Mouse (Mus musculus) thymus, adult 18-20 months (tissue): ENCODE measurements around the gene Cers2.

ENCODE experiments used
- DNase-seq, 2 experiments: peaks; one replicate each; pipeline ENCODE4 v3.0.0; 2022; ENCODE audit warnings: mixed read lengths in 2 of 2

The Cers2 gene

GRCm38 (mm10) chr3:95314486-95315093, at the start of gene Cers2:
TSS of gene Cers2 (plus strand) at chr3:95314791.
- no peak for DNase-seq

- DNase-seq: no peak
Observed at GRCm38 (mm10) chr3:95266052-95266451, 48.5 kb upstream of the Cers2 start.

- DNase-seq: no peak
Observed at GRCm38 (mm10) chr3:95267855-95268254, 46.7 kb upstream of the Cers2 start.

GRCm38 (mm10) chr3:95269789-95270188, 44.8 kb upstream of the Cers2 start:
- no peak for DNase-seq

GRCm38 (mm10) chr3:95270766-95271364, 43.7 kb upstream of the Cers2 start:
- DNase-seq: no peak

- no peak for DNase-seq
Observed at GRCm38 (mm10) chr3:95273471-95273870, 41.1 kb upstream of the Cers2 start.

- no peak for DNase-seq
Observed at GRCm38 (mm10) chr3:95274453-95274852, 40.1 kb upstream of the Cers2 start.

GRCm38 (mm10) chr3:95275161-95275560, 39.4 kb upstream of the Cers2 start:
- no peak for DNase-seq

GRCm38 (mm10) chr3:95276428-95276934, 38.1 kb upstream of the Cers2 start:
- DNase-seq: no peak

GRCm38 (mm10) chr3:95277149-95277551, 37.4 kb upstream of the Cers2 start:
- no peak for DNase-seq

- DNase-seq: no peak
Observed at GRCm38 (mm10) chr3:95280747-95281146, 33.8 kb upstream of the Cers2 start.

GRCm38 (mm10) chr3:95281216-95282126, 33.1 kb upstream of the Cers2 start, which contains the start of the genes Mindy1 and Prune1:
TSS of gene Mindy1 (plus strand) at chr3:95281345.
TSS of gene Prune1 (minus strand) at chr3:95282076.
- peak; percentile 98 for DNase-seq

GRCm38 (mm10) chr3:95282381-95282864, 32.2 kb upstream of the Cers2 start:
- peak; percentile 43 to 53 for DNase-seq

GRCm38 (mm10) chr3:95282865-95283588, 31.6 kb upstream of the Cers2 start:
- peak; percentile 47 to 60 for DNase-seq

- DNase-seq: no peak
Observed at GRCm38 (mm10) chr3:95283589-95283941, 31.0 kb upstream of the Cers2 start.

GRCm38 (mm10) chr3:95284062-95284461, 30.5 kb upstream of the Cers2 start:
- no peak for DNase-seq

GRCm38 (mm10) chr3:95284501-95285281, 29.9 kb upstream of the Cers2 start:
- no peak for DNase-seq

GRCm38 (mm10) chr3:95285390-95285789, 29.2 kb upstream of the Cers2 start:
- DNase-seq: no peak

GRCm38 (mm10) chr3:95286011-95286410, 28.6 kb upstream of the Cers2 start:
- DNase-seq: no peak

- no peak for DNase-seq
Observed at GRCm38 (mm10) chr3:95286510-95286909, 28.1 kb upstream of the Cers2 start.

- no peak for DNase-seq
Observed at GRCm38 (mm10) chr3:95287541-95287940, 27.1 kb upstream of the Cers2 start.

GRCm38 (mm10) chr3:95289419-95289818, 25.2 kb upstream of the Cers2 start:
- no peak for DNase-seq
